Mouse (Mus musculus) myocyte (in vitro differentiated cells): ENCODE results near the gene Iqsec2.

ENCODE experiments used
- CEBPB ChIP-seq: IDR thresholded peaks from 2 replicates; pipeline ENCODE4 v1.6.1; 2011; ENCODE audit warnings: mild to moderate bottlenecking, moderate library complexity; ENCODE audit not compliant: poor library complexity, insufficient read depth, severe bottlenecking
- E2F4 ChIP-seq: IDR thresholded peaks from one replicate; pipeline ENCODE4 v1.6.1; 2011; ENCODE audit warnings: mild to moderate bottlenecking, control low read depth, moderate library complexity; ENCODE audit not compliant: insufficient read depth
- MAX ChIP-seq: IDR thresholded peaks from one replicate; pipeline ENCODE4 v1.6.1; 2011; ENCODE audit warnings: low read depth, mild to moderate bottlenecking, control low read depth
- MYOD1 ChIP-seq, 3 experiments: IDR thresholded peaks; one replicate each; pipeline ENCODE4 v1.6.1; 2011; ENCODE audit warnings: control low read depth in 2 of 3, low read depth in 2 of 3, mild to moderate bottlenecking in 2 of 3, moderate library complexity in 1 of 3; ENCODE audit not compliant: insufficient read length in 2 of 3, control insufficient read depth in 1 of 3
- POLR2A ChIP-seq: IDR thresholded peaks from one replicate; pipeline ENCODE4 v1.6.1; 2011; ENCODE audit warnings: low read depth, mild to moderate bottlenecking, control low read depth, moderate library complexity; ENCODE audit not compliant: insufficient read length
- TCF12 ChIP-seq: IDR thresholded peaks from one replicate; pipeline ENCODE4 v1.6.1; 2011; ENCODE audit warnings: mild to moderate bottlenecking, control low read depth; ENCODE audit not compliant: poor library complexity, insufficient read depth, severe bottlenecking
- USF1 ChIP-seq: IDR thresholded peaks from one replicate; pipeline ENCODE4 v1.6.1; 2011; ENCODE audit warnings: low read depth, mild to moderate bottlenecking, control low read depth, moderate library complexity

DNA sequence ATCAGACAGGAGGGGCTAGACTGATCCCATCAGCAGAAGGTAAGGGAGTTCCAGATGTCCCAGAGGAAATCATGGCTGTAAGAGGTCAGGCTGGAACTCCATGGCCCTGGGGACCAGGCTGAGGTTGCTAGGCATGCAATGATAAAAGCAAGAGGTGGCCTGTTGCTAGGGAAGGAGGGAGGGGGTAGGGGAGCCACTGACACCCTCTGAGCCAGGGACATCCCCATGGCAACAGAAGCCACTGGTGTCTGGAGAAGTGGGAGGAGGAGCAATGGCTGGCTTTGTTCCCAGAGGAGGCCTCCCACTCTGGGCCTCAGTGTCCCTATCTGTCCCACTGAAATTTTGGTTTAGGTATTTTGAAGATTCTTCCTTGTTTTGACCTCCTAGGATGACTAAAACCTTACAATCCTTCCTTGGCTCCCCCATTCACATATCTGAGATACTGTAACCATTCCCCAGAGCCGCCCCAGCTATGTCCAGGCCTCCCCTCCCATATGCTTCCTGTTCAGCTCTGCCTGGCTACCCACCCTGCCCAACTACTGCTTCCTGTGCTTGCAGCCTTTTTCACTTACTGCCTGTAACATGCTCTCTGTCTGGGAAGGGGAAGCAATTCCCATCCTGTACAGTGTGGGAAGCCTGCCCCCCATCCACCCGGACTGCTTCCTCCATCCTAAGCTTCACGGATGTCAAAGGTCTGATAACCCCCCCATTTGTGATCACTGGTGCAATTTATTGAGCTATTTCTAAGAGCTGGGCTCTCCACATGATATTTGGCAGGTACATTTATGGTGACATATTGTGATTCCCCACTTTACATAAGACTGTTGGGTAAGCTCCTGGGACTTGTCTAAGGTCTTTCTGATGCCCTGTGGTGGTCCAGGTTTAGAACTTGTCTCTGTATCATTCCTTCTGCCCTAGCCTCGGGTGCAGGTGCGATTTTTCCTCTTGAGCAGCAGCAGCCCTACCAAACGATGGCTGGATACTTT, 27.3 kb downstream of the Iqsec2 start:
- no peak for TF ChIP-seq E2F4
- TF ChIP-seq CEBPB, result no peak
- TF ChIP-seq POLR2A, result no peak
- TF ChIP-seq TCF12, result no peak
- TF ChIP-seq MYOD1 (IDR thresholded peaks at IDR 0.05; ENCODE audit: control insufficient read depth in 1 of 3, insufficient read length in 2 of 3, low read depth in 2 of 3), result no peak
- no peak for TF ChIP-seq MAX
- no peak for TF ChIP-seq USF1
